Mouse (Mus musculus) kidney, adult 11 months (tissue): Measurements from ENCODE around the gene Stkld1.

Source experiments
- DNase-seq: peaks from one replicate; pipeline ENCODE4 v3.0.0; 2022

The Stkld1 gene

GRCm38 (mm10) chr2:26967262-26967661 lies 33.4 kb downstream of the Stkld1 start:
- DNase-seq = no peak

- DNase-seq = no peak
These were observed 39.3 kb downstream of the Stkld1 start, which contains the start of gene Adamts13 for GRCm38 (mm10) chr2:26973116-26973515. Gene Adamts13 (plus strand): TSS chr2:26973416.

GRCm38 (mm10) chr2:26973960-26974359 lies 40.1 kb downstream of the Stkld1 start:
- DNase-seq = no peak

- no peak for DNase-seq
These were observed 46.5 kb downstream of the Stkld1 start for GRCm38 (mm10) chr2:26980361-26980760.

- DNase-seq = no peak
These were observed 50.3 kb downstream of the Stkld1 start for GRCm38 (mm10) chr2:26984179-26984578.

GRCm38 (mm10) chr2:26984640-26985039 lies 50.8 kb downstream of the Stkld1 start:
- DNase-seq = no peak

GRCm38 (mm10) chr2:26993936-26994335 lies 60.1 kb downstream of the Stkld1 start:
- no peak for DNase-seq

- DNase-seq = no peak
These were observed 63.7 kb downstream of the Stkld1 start for GRCm38 (mm10) chr2:26997498-26997897.

GRCm38 (mm10) chr2:26997993-26998392 lies 64.1 kb downstream of the Stkld1 start:
- no peak for DNase-seq
